10 mouse cellular contexts compared by ENCODE assay signal in the genomic region with DNA sequence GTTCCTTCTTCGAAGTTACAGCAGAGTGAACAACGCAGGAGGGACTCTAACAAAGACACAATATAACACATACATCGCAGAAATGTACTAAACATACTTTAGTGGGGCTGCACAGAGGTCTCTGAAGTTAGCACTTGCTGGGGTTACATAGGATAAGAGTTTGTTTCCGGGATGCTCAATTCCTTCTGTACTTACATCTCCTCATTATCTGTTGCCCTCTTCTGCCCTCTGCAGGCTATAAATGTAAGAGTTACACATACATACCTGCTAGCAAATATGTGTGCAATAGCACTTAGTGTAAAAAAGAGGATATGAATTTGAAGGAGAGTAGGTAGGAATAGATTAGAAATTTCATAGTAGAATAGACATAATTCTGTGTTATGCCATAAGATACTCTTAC. TPM values are rescaled to one million over a fixed set of nuclear protein-coding genes. Genes with fewer than 3 reads are reported as not detected.
A peak's percentile ranks its signal among the peaks of the same experiment; 100 is the strongest.
DNase-seq lines count a peak whose midpoint lies in the region; ATAC-seq and TF ChIP-seq lines count a peak whose summit lies in the region.
"Had no signal": no experiment of that assay in that cellular context is flagged by ENCODE, and none has a peak within 500 bp of the region (broad histone marks: within the 10 kb centered on the region; RNA-seq: fewer than 3 reads in every experiment).

No protein-coding gene starts in this region.

- no peak overlapping the region for H3K4me3 ChIP-seq in liver, postnatal 0 days (ENCODE audit: low read depth, low read length)
- no peak overlapping the region for H3K4me3 ChIP-seq in liver, embryonic 11.5 days (ENCODE audit: low read depth, low read length)
- H3K4me3 ChIP-seq in cortical plate, adult 2 months (ENCODE audit: insufficient read depth, low read length): no peak overlapping the region
- no peak overlapping the region for H3K4me3 ChIP-seq in hindbrain, embryonic 16.5 days (ENCODE audit: low read length)
- H3K4me3 ChIP-seq: embryonic facial prominence, embryonic 15.5 days; lung, embryonic 15.5 days had no signal

- H3K9ac ChIP-seq in liver, postnatal 0 days (replicated peaks): no peak overlapping the region
- no peak overlapping the region for H3K9ac ChIP-seq in liver, embryonic 11.5 days (ENCODE audit: low read depth, low read length)
- H3K9ac ChIP-seq in hindbrain, embryonic 16.5 days (ENCODE audit: low read depth, low read length): no peak overlapping the region
- H3K9ac ChIP-seq: embryonic facial prominence, embryonic 15.5 days; lung, embryonic 15.5 days had no signal

- H3K36me3 ChIP-seq in liver, postnatal 0 days (replicated peaks; ENCODE audit: insufficient read depth, low read length): no peaks in the 10 kb centered on the region
- no peaks in the 10 kb centered on the region for H3K36me3 ChIP-seq in liver, embryonic 11.5 days (ENCODE audit: control insufficient read depth, insufficient read depth, low read length)
- no peaks in the 10 kb centered on the region for H3K36me3 ChIP-seq in hindbrain, embryonic 16.5 days (ENCODE audit: control insufficient read depth, insufficient read depth, low read length)
- H3K36me3 ChIP-seq: embryonic facial prominence, embryonic 15.5 days; lung, embryonic 15.5 days had no signal

- 0 out of 2 replicates have a peak, but pooled peaks have one; percentile 33 for ATAC-seq in liver, postnatal 0 days
- ATAC-seq in liver, embryonic 11.5 days (replicated peaks; ENCODE audit: low FRiP score): no peak
- ATAC-seq in hindbrain, embryonic 16.5 days: peak; percentile 85

- intact Hi-C loops in left cerebral cortex, postnatal 4 days (cut with DNase I): loop anchor here (10.0 kb wide), 1 partner anchor 786 kb away; no protein-coding TSS in a partner anchor

- TF ChIP-seq POLR2A in cortical plate, adult 2 months (IDR thresholded peaks at IDR 0.05; ENCODE audit: extremely low read depth, insufficient read depth, low read length): no peak

- 42% methylated on average over 4 of the region's 4 CpGs for WGBS in liver, postnatal 0 days (ENCODE audit: insufficient replicate concordance)
- WGBS in liver, embryonic 11.5 days: 45% methylated on average over 4 of the region's 4 CpGs
- 51% methylated on average over 4 of the region's 4 CpGs for WGBS in hindbrain, embryonic 16.5 days

- TF ChIP-seq CTCF in liver, postnatal 0 days (IDR thresholded peaks at IDR 0.05; ENCODE audit: low read depth): peak; percentile 76
- peak; percentile 31; the same call in 1 of the 2 replicates for TF ChIP-seq CTCF in cortical plate, adult 2 months (IDR thresholded peaks at IDR 0.05; ENCODE audit: extremely low read depth, insufficient read depth, low read length)

- H3K4me2 ChIP-seq in liver, postnatal 0 days (ENCODE audit: low read depth, low read length): no peak overlapping the region
- H3K4me2 ChIP-seq in liver, embryonic 11.5 days: no peak overlapping the region
- H3K4me2 ChIP-seq in hindbrain, embryonic 16.5 days (ENCODE audit: low read length): no peak overlapping the region
- H3K4me2 ChIP-seq: embryonic facial prominence, embryonic 15.5 days; lung, embryonic 15.5 days had no signal

- no peaks in the 10 kb centered on the region for H3K9me3 ChIP-seq in liver, postnatal 0 days (ENCODE audit: low read length)
- no peaks in the 10 kb centered on the region for H3K9me3 ChIP-seq in liver, embryonic 11.5 days (ENCODE audit: control insufficient read depth, low read length)
- 0 out of 2 replicates have a peak, but pooled peaks cover 3% of the 10 kb centered on the region for H3K9me3 ChIP-seq in hindbrain, embryonic 16.5 days (ENCODE audit: control insufficient read depth, low read length)
- H3K9me3 ChIP-seq: embryonic facial prominence, embryonic 15.5 days; lung, embryonic 15.5 days had no signal

- no peak for TF ChIP-seq EP300 in liver, postnatal 0 days (IDR thresholded peaks at IDR 0.05; ENCODE audit: low read depth)

- no peaks in the 10 kb centered on the region for H3K4me1 ChIP-seq in liver, postnatal 0 days (ENCODE audit: insufficient read depth)
- no peaks in the 10 kb centered on the region for H3K4me1 ChIP-seq in liver, embryonic 11.5 days (replicated peaks; ENCODE audit: control insufficient read depth, insufficient read depth, low read length)
- H3K4me1 ChIP-seq in cortical plate, adult 2 months (ENCODE audit: control insufficient read depth, insufficient read depth, low read length): no peaks in the 10 kb centered on the region
- no peaks in the 10 kb centered on the region for H3K4me1 ChIP-seq in hindbrain, embryonic 16.5 days (ENCODE audit: control insufficient read depth, insufficient read depth, low read depth, low read length)
- H3K4me1 ChIP-seq: embryonic facial prominence, embryonic 15.5 days; lung, embryonic 15.5 days had no signal

- no peaks in the 10 kb centered on the region for H3K27me3 ChIP-seq in liver, postnatal 0 days (ENCODE audit: insufficient read depth, low read length)
- no peaks in the 10 kb centered on the region for H3K27me3 ChIP-seq in liver, embryonic 11.5 days (replicated peaks; ENCODE audit: control insufficient read depth, insufficient read depth, low read length)
- H3K27me3 ChIP-seq in hindbrain, embryonic 16.5 days (replicated peaks; ENCODE audit: control insufficient read depth, insufficient read depth, low read length): no peaks in the 10 kb centered on the region
- H3K27me3 ChIP-seq: embryonic facial prominence, embryonic 15.5 days; lung, embryonic 15.5 days had no signal

- peak; percentile 13 for DNase-seq in liver, postnatal 0 days
- no peak for DNase-seq in liver, embryonic 11.5 days (ENCODE audit: low spot score)
- DNase-seq in R1 (ENCODE audit: low read depth, low spot score): peak; percentile 34
- DNase-seq in left cerebral cortex, postnatal 4 days: peak; percentile 10
- DNase-seq in retina, postnatal 7 days (ENCODE audit: low read depth, low spot score): peak; percentile 50
- DNase-seq in testis, postnatal 14 days (ENCODE audit: low spot score): no peak

- no peak overlapping the region for H3K27ac ChIP-seq in liver, postnatal 0 days (ENCODE audit: low read depth)
- H3K27ac ChIP-seq in liver, embryonic 11.5 days (ENCODE audit: low read depth, low read length): no peak overlapping the region
- H3K27ac ChIP-seq in cortical plate, adult 2 months (ENCODE audit: insufficient read depth, low read length): no peak overlapping the region
- H3K27ac ChIP-seq in hindbrain, embryonic 16.5 days (ENCODE audit: low read depth, low read length): no peak overlapping the region
- H3K27ac ChIP-seq: embryonic facial prominence, embryonic 15.5 days; lung, embryonic 15.5 days had no signal

RNA-seq across cellular contexts. Expression of a gene that starts 44.4 kb away (rescaled TPM):
- 24.7 and 29.1 TPM in 2 replicates for polyA plus RNA-seq in liver, postnatal 0 days (2015; fragmentation: Nextera tagmentation; extraction: Ambion mirVana)
- 30.1 and 32.4 TPM in 2 replicates for polyA plus RNA-seq in liver, embryonic 11.5 days (2014; fragmentation: Nextera tagmentation; extraction: Ambion mirVana)
- 20.4 and 22.9 TPM in 2 replicates for polyA plus RNA-seq in cortical plate, adult 2 months (2012; rRNA removed)
- polyA plus RNA-seq in hindbrain, embryonic 16.5 days (2015; fragmentation: Nextera tagmentation; extraction: Ambion mirVana): 20.5 and 23.7 TPM in 2 replicates
- total RNA-seq in left cerebral cortex, postnatal 4 days (2021): 10 to 100 TPM; 20.6 to 21.9 TPM

Comparison
In these comparisons a context has a peak if more than half of its experiments do, and no peak if none do; other contexts are left out.
1. DNase-seq: peak in liver, postnatal 0 days (single experiment), R1 (single experiment), left cerebral cortex, postnatal 4 days (single experiment) and retina, postnatal 7 days (single experiment); none in liver, embryonic 11.5 days (single experiment) and testis, postnatal 14 days (single experiment).